Mouse (Mus musculus) c-Kit-positive CD71-positive TER-119-positive erythroid progenitor cells, embryonic 14.5 days (primary cell): ENCODE measurements around the gene Umad1.

Source experiments
- DNase-seq: peaks from one replicate; pipeline ENCODE4 v3.0.0-alpha.2; 2013; ENCODE audit warnings: low spot score

Gene Umad1

DNA sequence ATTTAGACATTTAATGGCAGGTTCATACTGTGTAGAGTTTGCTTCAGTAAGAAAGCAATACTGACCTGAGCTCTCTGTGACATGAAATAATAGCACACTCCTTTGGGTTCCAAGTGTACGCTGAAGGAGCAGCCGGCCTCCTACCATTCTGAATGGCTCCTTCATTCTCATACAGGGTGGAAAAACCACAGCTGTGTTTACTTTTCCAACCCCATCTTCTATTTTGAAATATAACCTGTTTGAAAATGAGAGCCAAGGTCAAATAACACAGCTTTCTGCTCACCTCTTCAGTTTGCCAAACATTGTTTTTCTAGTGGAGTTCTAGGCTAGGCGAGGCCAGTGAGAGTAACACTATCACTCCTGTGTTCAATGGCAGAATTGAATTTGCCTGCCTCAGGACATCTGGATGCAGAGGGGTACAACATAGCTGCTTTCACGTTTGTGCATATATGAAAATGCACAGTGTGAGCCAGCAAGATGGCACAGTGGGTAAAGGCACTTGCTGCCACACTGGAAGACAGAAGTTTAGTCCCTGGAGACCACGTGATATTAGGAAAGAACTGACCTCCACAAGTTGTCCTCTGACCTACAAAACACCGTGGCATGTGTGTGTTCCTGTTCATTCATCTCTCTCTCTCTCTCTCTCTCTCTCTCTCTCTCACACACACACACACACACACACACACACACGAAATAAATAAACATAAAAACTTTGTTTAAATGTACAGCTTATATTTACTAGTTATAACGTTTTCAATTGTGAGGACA, 157.9 kb downstream of the Umad1 start:
- no peak for DNase-seq

DNA sequence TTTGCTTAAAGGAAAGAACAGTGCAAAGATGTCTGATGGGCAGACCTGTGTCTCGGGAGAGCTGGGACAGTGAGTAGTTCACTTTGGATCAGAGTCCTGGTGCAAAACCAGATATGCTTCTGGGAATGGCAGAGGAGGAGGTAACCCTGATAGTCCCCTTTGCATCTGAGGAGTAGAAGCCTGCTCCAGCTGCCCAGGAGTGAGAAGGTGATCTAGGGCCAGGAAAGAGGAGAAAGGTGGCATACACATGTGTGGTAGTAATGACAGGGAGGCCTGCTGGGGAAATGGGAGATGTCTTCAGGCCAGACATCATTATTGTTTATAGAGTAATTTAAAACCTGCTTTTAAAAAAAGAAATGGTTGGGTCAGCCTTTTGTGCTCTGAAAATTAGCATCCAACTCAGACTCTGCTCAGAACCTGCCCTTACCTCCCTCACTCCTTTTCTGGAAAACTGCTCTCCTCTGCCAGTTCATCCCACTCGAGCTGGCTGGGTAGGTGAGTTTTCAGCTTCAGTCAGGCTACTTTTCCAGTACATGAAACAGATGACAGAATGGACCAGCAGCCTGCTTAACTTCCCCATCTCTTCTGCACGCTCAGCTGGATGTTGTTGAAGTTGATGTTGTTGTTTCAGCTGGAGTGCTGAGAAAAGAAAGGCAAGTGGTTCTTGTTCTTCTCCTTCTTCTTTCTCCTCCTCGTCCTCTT, 160.5 kb downstream of the Umad1 start:
- no peak for DNase-seq

DNA sequence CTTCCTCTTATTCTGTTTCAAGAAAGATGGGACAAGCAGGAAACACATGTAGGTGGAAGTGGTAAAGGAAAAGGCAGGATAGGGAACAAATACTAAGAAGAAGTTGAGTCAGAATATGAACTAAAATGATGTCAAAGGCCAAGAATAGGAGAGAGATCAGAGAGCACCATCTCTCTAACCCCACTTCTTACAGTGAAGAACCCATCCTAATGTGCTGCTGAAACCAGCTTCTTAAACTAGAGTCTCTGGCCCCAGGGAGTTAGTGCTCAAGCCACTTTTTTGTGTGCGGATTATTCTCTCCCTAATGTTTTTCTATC, 161.1 kb downstream of the Umad1 start:
- DNase-seq = no peak

DNA sequence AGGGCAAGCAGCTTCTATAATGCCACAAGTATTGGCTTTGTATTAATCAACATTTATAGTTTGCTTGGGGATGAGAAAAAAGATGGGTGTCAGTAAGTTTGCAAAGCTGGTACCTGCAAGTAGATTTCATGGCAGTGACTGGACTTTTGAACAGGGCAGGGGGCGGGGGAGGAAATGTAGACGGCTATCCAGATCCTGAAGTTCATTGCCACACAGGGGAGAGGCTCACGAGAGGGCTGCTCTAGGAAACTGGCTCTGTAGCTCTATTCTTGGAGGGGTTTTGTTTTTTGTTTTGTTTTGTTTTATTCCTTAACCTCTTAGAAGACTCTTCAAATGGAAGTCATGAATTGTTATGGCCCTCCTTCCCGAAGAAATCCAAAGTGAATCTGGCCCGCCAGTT, 162.3 kb downstream of the Umad1 start:
- DNase-seq = no peak

DNA sequence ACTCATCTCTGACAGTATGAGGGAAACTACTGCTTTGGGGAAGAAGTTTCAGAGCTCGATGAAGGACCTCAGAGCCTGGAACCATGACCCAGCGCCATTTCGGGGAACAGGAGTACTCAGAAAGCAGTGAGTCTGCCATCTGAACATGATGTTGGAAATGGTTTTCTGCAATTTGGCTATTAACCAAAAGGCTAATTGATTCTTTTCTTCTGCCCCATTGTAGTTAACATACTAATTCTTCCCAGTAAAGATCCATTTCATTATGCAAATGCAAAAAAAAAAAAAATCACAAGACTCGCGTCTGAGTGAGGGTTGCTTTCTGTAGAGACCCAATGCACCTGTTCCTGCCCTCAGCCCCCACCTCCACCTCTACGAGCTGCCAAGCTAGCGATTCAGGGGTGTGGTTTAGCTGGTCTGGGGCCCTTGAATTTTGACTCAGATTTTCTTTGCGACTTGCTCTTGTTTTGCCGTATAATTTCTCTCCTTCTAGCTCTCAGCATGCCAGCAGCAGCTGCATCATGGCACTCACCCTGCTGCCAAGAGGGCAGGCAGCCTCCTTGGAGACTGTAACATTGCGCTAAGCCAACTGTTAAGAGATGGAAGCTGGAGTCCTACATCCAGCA, 163.0 kb downstream of the Umad1 start:
- DNase-seq = no peak

DNA sequence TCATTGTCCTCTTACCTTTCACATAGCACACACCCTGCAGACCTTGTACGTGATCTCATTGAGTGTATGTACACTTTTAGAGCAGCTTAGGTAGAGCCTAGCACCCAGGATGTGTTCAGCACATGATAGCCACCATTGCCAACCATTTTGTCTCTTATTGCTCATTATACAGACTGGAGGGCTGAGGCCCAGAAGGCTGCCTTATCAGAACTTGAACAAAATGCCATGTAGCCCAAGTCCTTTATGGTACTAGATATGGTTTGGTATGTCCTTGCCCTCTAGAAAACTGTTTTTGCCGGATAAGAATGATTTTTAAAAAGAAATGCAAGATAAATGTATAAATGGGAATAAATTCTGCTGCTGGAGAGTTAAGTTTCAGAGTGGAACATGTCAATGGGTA, 164.1 kb downstream of the Umad1 start:
- DNase-seq = peak; percentile 83

DNA sequence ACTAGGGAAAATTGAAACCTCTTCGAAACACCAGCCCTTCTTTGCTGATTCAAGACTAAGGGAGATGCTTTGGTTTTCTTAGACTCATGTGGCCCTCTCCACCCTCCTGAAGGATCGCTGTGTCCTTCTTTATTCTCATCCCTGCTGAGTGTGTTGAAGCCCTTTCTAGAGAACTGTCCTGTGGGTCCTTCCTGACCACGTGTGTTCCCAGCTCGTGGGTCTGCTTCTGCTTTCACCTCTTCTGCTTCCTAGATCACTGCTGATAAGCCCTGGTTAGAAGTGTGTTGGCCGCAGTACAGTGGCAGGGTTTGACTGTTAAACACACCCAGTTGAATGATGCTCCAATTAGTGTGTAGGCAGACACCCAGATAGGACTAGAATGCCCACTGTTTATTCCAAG, 168.6 kb downstream of the Umad1 start:
- DNase-seq = no peak

DNA sequence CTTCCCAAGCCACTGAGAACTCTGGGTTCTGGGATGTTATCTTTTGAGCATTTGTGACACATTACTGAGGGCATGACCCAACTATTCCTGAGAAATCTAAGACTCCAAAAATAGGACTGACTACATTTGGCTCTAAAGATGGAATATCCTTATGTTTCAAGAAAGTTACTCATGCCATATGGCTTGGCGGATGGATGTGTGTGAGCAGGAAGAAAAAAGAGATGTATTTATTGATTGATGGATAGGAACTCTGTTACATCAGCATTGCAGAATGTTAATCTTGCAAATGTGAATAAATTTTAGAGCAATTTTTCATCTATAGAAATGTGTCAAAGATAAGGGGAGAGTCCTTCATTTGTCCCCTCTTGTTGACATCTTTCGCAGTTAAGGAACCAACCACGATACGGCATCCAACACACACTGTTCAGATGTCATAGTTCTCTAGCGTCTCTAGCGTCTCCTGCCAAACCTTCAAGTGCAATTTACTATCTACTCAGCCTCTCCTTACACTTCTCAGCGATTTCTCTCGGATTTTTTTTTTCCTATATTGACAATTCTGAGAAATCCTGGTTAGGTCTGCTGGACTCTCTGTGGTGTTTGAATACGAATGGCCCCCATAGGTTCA, 171.6 kb downstream of the Umad1 start:
- DNase-seq = no peak

DNA sequence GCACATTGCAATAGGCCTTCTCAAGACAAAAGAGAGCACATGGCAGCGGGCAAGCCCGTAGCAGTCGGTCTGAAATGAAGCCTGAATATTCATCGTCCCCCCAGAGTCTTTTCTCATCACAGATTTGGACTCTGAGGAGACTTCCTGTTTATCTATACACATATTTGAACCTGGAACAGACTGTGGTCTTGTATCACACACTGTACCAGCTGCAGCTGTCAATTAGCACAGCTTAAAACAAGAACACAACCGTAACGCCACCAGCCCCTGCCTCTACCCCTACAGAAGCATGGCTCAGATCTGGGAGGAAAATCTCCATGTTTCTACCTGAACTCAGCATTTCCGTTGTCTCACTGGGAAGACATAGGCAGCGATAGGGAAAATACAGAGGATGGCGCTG, 174.1 kb downstream of the Umad1 start:
- no peak for DNase-seq

DNA sequence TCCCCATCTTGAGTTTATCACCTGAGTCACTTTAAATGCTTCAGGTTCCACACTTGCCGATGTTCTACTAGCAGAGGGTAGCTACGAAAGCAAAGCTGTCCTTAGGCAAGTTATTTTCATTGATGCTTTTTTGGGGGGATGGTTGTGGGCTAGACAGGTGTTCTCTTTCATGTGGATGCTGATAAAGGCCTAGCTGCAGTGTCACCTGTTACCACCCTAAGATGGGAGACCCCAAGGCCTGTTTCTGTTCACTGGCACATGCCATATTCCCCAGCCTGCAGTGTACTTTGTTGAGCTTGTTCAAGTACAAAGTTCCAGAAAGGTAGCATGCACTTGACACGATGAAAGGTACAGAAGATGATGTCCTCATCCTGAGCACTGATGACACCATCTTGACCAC, 178.8 kb downstream of the Umad1 start:
- no peak for DNase-seq

DNA sequence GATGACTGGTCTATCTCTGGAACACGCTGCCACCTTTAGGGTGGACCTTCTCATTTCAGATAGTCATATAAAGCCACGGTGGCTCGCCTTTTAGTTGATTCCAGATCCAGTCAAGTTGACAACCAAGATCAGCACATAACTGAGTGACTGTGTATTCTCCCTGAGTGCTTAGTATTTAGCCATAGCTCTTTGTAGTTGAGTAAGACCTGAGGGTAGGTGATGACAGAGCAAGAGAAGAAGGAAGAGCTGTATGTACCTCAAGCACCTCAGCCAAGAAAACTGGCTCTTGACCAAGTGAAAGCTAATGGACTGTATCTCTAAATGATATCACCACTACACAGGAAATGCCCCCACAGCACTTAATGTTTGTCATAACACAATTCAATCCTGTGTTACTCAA, 182.7 kb downstream of the Umad1 start:
- DNase-seq = no peak

DNA sequence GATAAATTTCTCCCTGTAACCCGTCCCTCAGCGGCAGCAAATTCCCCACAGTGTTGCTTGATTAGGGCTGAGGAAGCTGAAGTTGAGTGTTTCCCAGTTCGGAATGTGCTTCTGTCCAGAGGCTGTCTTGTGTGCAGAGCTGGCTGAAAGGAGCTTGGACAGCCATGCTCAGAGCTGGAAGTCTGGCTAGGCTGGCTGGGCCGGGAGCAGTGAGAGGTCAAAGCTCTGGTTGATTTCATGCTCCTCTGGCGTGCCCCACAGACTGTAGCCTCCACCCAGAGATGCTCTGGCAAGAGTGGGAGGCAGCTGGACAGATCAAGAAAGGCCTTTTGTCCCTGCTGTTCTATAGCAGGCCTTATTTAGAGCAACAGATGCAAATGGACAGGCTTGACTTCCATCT, 187.7 kb downstream of the Umad1 start:
- no peak for DNase-seq

DNA sequence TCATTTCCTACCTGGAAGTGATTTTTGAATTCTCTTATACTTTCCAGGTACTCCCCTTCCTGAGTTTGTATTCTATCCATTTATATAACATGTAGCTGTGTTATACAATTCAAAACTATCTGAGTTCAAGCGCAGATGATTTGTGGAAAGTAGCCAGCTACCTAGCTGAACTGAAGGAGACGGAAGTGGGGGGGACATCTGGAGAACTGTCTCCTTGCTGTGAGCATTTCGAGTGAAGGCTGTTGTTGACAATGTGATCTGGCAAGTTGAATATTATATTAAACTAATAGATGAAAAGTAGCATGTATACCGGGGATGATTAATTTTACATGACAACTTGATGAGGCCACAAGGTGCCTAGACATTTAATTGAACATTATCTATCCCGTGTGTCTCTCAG, 196.5 kb downstream of the Umad1 start:
- no peak for DNase-seq

DNA sequence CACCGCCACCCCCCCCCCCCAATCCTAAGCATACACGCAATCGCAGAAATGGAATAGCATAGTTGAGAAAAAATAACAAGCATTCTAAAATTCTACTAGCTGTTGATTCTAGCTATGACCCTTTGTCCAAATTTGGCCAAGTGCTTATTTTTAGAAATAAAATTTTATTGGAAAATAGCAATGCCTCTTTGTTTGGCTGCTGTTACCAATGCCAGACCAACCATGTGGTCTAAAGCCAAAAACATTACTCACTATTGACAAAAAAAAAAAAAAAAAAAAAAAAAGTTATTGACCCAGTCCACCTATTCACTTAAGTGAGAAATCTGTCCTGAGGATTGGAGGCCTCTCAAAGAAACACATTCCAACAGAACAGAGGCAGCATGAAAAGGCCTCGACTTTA, 199.5 kb downstream of the Umad1 start:
- DNase-seq = no peak

DNA sequence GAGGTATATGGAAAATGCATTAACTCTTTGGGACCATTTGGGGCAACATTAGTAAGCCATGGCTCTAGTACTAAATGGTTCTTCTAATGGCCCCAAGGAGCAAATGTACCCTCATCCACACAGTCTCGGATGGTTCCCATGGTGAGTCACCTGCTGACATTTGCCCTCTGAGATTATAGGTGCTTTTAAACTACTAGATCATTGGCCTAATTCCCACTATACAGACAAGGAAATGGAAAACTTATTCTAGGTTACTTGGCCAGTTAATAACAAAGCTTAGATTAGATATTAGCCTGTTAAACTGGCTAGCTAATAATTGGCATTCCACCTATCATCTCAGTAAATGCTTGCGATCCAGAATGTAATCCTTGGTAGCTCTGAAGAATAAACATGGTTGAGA, 203.4 kb downstream of the Umad1 start:
- no peak for DNase-seq

DNA sequence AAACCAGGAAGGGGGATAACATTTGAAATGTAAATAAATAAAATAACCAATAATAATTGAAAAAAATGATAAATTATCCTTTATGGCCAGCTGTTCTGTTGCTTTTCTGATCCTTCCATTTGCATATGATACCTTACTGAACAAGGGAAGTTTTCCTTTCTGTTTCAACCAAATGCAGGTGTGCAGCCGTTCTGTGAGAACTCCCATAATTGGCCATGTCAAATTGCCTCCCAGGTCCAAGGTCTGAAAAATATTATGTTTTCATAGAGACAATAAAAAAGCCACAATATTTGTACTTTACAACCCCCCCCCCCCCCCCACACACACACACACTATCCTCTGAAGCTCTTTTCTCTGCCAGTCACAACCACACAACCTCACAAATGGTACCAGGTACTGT, 206.3 kb downstream of the Umad1 start:
- no peak for DNase-seq

DNA sequence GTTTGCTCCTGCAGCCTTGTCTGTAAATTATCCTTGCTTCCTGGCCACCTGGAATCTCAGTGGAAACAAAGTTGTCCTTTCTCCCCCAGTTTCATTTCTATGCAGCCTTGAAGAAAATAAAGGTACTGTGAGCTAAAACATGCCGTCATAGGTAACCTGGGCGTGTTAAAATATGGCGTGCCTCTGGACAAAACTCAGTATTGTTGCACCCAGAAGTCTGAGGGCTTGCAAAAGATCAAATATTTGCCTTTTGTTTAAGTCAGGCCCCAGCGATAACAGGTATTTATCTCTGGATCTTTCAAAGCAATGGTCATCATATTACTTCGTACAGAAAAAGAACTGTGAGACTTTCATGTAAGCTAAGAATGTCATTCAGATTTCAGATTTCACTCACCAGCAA, 206.9 kb downstream of the Umad1 start:
- DNase-seq = no peak

DNA sequence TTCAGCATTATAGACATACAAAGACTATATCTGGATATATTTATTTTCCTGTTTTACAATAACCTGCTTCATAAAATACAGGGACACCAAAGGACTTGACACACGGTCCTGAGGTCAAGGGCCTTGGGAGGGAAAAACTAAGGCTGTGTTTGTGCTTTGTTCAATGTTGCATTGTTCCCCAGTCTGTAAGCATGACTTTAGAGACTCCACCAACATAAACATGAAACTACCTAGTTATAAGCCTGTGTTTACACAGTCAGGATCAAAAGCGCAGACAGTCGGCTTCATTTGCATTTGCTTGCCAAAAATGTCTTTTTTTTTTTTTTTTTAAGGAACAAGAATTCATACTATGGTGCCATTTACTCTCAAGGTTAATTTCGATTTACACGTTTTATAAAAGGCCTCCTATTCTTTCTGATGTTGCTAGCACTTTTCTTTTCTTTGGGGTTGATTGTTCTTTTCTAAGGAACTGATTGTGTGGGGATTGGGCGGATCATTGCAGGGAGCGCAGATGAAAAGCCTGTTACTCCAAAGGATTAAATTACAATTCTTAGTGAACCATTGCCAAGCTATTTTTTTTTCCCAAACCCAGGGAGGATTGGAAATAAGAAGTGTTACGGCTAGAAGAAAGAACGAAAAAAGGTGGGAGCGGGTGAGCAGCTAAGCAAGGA, 208.7 kb downstream of the Umad1 start:
- DNase-seq = no peak

DNA sequence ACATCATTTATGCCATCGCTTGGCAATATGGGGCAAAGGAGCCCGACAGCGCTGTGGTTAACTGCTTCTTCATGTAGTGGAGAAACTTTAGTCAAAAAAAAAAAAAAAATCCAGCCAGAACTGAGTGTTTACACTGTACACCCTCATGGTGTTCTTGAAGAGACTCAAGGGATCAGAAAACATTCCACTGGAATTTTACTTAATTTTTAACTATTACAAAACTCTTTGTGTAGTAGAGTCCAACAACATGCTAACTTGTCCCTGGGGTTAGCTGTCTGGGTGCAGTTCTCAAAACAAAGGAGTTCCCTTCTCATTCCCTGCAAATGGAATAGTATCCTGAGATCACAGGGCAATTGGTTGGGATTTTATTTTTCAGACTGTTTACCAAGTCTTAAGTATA, 210.8 kb downstream of the Umad1 start:
- DNase-seq = no peak

DNA sequence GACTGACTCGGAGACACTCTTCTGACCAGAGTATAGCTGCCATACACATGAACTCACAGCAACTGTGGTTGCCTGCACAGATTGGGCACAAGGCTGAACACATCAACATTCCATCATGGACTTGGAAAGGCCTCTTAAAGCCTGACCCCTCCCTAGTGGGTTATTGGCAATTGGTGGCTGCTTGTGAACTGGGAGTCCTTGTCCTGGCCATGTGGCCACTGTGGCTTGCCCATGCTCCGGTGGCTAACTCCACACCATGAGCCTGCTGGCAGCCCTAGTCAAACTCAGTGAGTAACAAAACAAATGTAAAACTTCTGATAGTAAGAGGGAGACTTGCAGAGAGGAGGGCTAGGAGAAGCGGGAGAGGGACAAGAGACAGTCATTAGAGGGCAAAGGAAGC, 213.0 kb downstream of the Umad1 start:
- no peak for DNase-seq

DNA sequence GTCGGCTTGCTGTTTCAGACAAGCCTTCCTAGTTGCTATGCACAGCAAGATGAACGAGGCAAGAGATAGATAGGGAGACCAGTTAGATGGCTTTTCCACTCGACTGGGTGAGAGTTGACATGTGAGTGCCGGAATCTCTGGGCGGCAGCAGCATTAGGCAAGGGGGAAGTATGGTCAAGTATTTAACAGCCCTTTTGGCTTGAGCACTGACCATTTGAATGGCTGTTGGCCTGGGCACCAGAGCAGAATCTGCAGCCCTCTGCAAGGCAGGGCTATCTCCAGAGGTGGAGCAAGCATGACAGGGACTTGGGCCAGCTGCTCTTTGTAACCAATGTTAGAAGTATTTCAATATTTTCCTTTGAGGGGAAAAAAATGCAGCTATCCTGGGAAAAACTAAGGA, 213.8 kb downstream of the Umad1 start:
- no peak for DNase-seq

DNA sequence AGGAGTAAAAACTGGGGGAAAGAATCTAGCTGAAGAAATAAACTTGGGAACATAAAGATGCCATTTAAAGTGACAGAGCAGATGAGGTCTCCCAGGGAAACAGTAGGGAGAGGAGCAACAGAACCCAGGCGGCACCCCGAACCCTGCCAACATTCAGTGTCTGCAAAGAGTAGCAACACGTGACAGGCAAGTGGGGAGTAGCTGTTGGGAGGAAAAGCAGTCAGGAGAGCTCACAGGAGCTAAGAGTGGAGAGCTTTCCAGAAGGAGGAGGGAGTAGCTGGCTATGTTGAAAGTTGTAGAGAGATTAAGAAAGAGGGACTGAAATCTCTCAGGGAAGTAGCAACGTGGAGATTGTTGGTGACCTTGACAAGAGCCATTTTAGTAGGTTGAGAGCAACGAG, 214.4 kb downstream of the Umad1 start:
- DNase-seq = no peak

DNA sequence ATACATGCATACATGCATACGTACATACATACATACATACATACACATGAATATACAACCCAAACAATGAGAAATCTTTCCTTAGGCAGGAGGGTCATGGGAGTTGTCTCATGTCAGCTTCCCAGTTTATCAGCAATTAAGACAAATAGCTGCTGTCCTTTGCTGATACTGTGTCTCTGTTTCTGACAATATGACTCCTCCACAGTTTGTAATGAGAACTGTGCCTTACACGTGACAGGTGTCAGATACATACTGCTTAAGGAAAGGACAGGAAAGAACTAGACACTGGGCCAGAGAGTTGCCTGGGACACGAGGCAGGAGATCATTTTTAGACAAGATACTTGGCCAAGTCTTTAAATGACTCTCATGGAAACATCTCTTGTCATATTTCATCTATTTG, 215.2 kb downstream of the Umad1 start:
- DNase-seq = no peak
